Mouse (Mus musculus): ENCODE measurements around the gene Fam234a. TPM values are rescaled to one million over a fixed set of nuclear protein-coding genes. Genes with fewer than 3 reads are reported as not detected.
A peak's percentile ranks its signal among the peaks of the same experiment; 100 is the strongest.

Gene Fam234a
- polyA plus RNA-seq, 1 experiment from 2014 or later, result 31.2 TPM

- Histone ChIP-seq H3K27me3 (ENCODE audit: control insufficient read depth, insufficient read depth, low read length) (no peaks in the 10 kb centered on the region), H3K36me3 (replicated peaks; ENCODE audit: control insufficient read depth, insufficient read depth) (peaks cover 30% of the 10 kb centered on the region), H3K27ac (no peak overlapping the region), H3K9ac (no peak overlapping the region), H3K4me1 (replicated peaks; ENCODE audit: control insufficient read depth, insufficient read depth, low read length) (no peaks in the 10 kb centered on the region), H3K9me3 (ENCODE audit: control insufficient read depth, low read length) (no peaks in the 10 kb centered on the region), H3K4me2 (replicated peaks) (no peak overlapping the region), H3K4me3 (replicated peaks; ENCODE audit: low read length) (no peak overlapping the region)
- ATAC-seq (ENCODE audit: low FRiP score) (no peak), DNase-seq (ENCODE audit: low spot score) (no peak)
- WGBS, result 88% methylated on average over 11 of the region's 11 CpGs
Observed at GRCm38 (mm10) chr17:26212681-26213080, 31.4 kb downstream of the Fam234a start.

DNA sequence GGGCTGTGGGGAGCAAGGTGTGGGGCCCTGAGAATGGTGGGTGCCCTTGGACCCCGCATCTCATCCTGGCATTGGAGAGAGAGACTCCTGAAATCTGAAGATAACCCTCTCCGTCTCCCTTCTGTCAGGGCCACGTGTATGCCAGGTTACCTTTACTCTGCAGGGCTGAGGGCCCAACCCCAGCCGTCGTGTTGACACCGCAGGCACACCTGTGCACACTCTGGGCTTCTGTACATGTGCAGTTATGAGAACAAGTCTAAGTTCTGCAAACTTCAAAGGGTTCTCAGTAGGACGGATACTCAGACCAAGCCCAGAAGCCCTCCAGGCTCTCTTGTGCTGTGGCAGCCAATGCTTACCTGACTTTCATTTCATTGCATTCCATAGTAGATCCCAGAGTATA is 31.8 kb downstream of the Fam234a start:
- Histone ChIP-seq H3K36me3 (replicated peaks; ENCODE audit: control insufficient read depth, insufficient read depth) (peaks cover 28% of the 10 kb centered on the region), H3K27ac (no peak overlapping the region), H3K4me1 (replicated peaks; ENCODE audit: control insufficient read depth, insufficient read depth, low read length) (no peaks in the 10 kb centered on the region), H3K9me3 (ENCODE audit: control insufficient read depth, low read length) (no peaks in the 10 kb centered on the region), H3K9ac (no peak overlapping the region), H3K4me3 (replicated peaks; ENCODE audit: low read length) (no peak overlapping the region), H3K4me2 (replicated peaks) (no peak overlapping the region), H3K27me3 (ENCODE audit: control insufficient read depth, insufficient read depth, low read length) (no peaks in the 10 kb centered on the region)
- ATAC-seq (ENCODE audit: low FRiP score) (no peak), DNase-seq (ENCODE audit: low spot score) (no peak)
- 91% methylated on average over 7 of the region's 7 CpGs for WGBS

- 87% methylated on average over 12 of the region's 12 CpGs for WGBS
- peaks cover 5% of the 10 kb centered on the region for H3K4me1 ChIP-seq (replicated peaks; ENCODE audit: control insufficient read depth, insufficient read depth, low read length)
- H3K36me3 ChIP-seq (replicated peaks; ENCODE audit: control insufficient read depth, insufficient read depth), result no peaks in the 10 kb centered on the region
- DNase-seq (ENCODE audit: low spot score), result no peak
- H3K27ac ChIP-seq, result no peak within 1 kb of the TSS
- no peak within 1 kb of the TSS for H3K9ac ChIP-seq
- no peak for ATAC-seq (ENCODE audit: low FRiP score)
- H3K9me3 ChIP-seq (ENCODE audit: control insufficient read depth, low read length), result no peaks in the 10 kb centered on the region
- H3K27me3 ChIP-seq (ENCODE audit: control insufficient read depth, insufficient read depth, low read length), result peaks cover 20% of the 10 kb centered on the region
- no peak within 1 kb of the TSS for H3K4me2 ChIP-seq (replicated peaks)
- no peak within 1 kb of the TSS for H3K4me3 ChIP-seq (replicated peaks; ENCODE audit: low read length)
Observed at GRCm38 (mm10) chr17:26207686-26208085, 36.4 kb downstream of the Fam234a start, which contains the start of gene Arhgdig. Gene Arhgdig, minus strand, starts transcription at chr17:26207786.

DNA sequence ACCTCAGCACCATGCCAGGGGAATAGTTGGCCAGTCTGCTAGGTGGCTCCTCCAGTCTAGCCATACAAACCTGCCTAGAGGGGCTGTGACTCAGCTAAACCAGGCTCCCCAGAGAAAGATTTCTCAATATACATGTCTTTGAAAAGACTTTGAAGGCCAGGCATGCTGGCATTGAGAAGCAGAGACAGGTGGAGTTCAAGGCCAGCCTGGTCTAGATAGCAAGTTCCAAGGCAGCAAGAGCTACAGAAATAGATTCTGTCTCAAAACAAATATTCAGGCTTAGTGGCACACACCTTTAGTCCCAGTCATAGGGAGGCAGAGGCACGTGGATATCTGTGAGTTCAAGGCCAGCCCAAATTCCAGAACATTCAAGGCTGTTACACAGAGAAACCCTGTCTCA is 37.6 kb downstream of the Fam234a start:
- Histone ChIP-seq H3K4me1 (replicated peaks; ENCODE audit: control insufficient read depth, insufficient read depth, low read length) (peaks cover 8% of the 10 kb centered on the region), H3K36me3 (replicated peaks; ENCODE audit: control insufficient read depth, insufficient read depth) (no peaks in the 10 kb centered on the region), H3K4me2 (replicated peaks) (no peak overlapping the region), H3K9ac (no peak overlapping the region), H3K27me3 (ENCODE audit: control insufficient read depth, insufficient read depth, low read length) (peaks cover 33% of the 10 kb centered on the region), H3K27ac (no peak overlapping the region), H3K4me3 (replicated peaks; ENCODE audit: low read length) (no peak overlapping the region), H3K9me3 (ENCODE audit: control insufficient read depth, low read length) (no peaks in the 10 kb centered on the region)
- ATAC-seq (ENCODE audit: low FRiP score), result no peak
- 30% methylated on average over 1 of the region's 1 CpGs for WGBS
- DNase-seq (ENCODE audit: low spot score), result no peak

- ATAC-seq (ENCODE audit: low FRiP score) (no peak), DNase-seq (ENCODE audit: low spot score) (no peak)
- Histone ChIP-seq H3K27me3 (ENCODE audit: control insufficient read depth, insufficient read depth, low read length) (peaks cover 45% of the 10 kb centered on the region), H3K4me1 (replicated peaks; ENCODE audit: control insufficient read depth, insufficient read depth, low read length) (peaks cover 15% of the 10 kb centered on the region), H3K27ac (no peak overlapping the region), H3K9ac (no peak overlapping the region), H3K4me3 (replicated peaks; ENCODE audit: low read length) (no peak overlapping the region), H3K9me3 (ENCODE audit: control insufficient read depth, low read length) (no peaks in the 10 kb centered on the region), H3K36me3 (replicated peaks; ENCODE audit: control insufficient read depth, insufficient read depth) (no peaks in the 10 kb centered on the region), H3K4me2 (replicated peaks) (no peak overlapping the region)
- WGBS, result 22% methylated on average over 11 of the region's 11 CpGs
Observed at GRCm38 (mm10) chr17:26204766-26205165, 39.3 kb downstream of the Fam234a start.

GRCm38 (mm10) chr17:26203321-26203811 is 40.7 kb downstream of the Fam234a start:
- H3K36me3 ChIP-seq (replicated peaks; ENCODE audit: control insufficient read depth, insufficient read depth), result no peaks in the 10 kb centered on the region; the same call in 1 of the 2 replicates
- H3K9me3 ChIP-seq (ENCODE audit: control insufficient read depth, low read length), result no peaks in the 10 kb centered on the region
- peak overlapping the region; percentile 40 for H3K4me3 ChIP-seq (replicated peaks; ENCODE audit: low read length)
- peaks cover 15% of the 10 kb centered on the region for H3K4me1 ChIP-seq (replicated peaks; ENCODE audit: control insufficient read depth, insufficient read depth, low read length)
- whole genome bisulfite sequencing, result under 1% methylated on average over 30 of the region's 30 CpGs
- peaks cover 56% of the 10 kb centered on the region for H3K27me3 ChIP-seq (ENCODE audit: control insufficient read depth, insufficient read depth, low read length)
- no peak overlapping the region for H3K27ac ChIP-seq
- DNase-seq (ENCODE audit: low spot score), result peak; percentile 26
- H3K9ac ChIP-seq, result peak overlapping the region; percentile 37
- ATAC-seq (ENCODE audit: low FRiP score), result no peak
- H3K4me2 ChIP-seq (replicated peaks), result peak overlapping the region; percentile 53

DNA sequence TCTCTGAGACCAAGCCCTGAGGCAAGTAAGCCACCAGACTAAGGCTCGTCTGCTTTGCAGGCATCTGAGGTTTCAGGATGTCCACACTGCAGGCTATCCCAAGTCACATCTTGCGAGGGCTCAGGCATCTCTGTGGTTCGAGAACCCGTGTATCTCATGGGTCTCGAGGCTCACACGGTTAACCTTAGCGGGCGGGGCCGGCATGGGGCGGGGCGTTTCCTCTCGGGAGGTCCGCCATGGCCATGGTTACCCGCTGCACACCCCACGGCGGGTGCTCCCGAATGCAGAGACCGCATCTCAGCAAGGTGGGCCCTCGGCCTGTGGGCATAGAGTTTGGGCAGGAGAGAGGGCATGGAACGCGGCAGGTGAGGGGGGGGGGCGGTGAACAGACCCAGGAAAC is 41.3 kb downstream of the Fam234a start, which contains the start of gene Rgs11:
Rgs11 (plus strand) TSS at position 215 of the 400 bp plus-strand sequence.
- peaks cover 5% of the 10 kb centered on the region; the same call in 1 of the 2 replicates for H3K36me3 ChIP-seq (replicated peaks; ENCODE audit: control insufficient read depth, insufficient read depth)
- DNase-seq (ENCODE audit: low spot score) (no peak), ATAC-seq (ENCODE audit: low FRiP score) (0 out of 2 replicates have a peak, but pooled peaks have one; percentile 2)

DNA sequence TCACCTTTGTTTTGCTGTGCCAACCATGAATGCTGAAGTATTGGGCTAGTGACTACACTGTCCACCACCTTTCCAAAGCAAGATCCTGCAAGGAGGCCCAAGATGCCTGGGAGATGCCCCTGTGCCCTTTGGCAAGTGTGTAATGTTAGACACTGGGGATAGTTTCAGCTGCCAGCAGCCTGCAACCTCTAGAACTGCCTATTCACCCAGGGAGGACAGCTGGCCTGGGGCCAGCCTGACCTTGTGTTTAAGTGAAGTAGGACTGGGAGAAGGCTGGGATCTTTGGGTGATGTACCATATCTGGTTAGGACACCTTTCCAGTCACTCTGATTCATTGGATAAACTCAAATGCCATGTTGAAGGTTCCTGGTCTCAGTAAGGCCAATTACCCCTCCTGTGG is 42.0 kb downstream of the Fam234a start:
- Histone ChIP-seq H3K4me2 (replicated peaks) (no peak overlapping the region), H3K4me3 (replicated peaks; ENCODE audit: low read length) (no peak overlapping the region), H3K27me3 (ENCODE audit: control insufficient read depth, insufficient read depth, low read length) (peaks cover 56% of the 10 kb centered on the region), H3K9me3 (ENCODE audit: control insufficient read depth, low read length) (no peaks in the 10 kb centered on the region), H3K9ac (no peak overlapping the region), H3K36me3 (replicated peaks; ENCODE audit: control insufficient read depth, insufficient read depth) (peaks cover 12% of the 10 kb centered on the region), H3K27ac (no peak overlapping the region), H3K4me1 (replicated peaks; ENCODE audit: control insufficient read depth, insufficient read depth, low read length) (peaks cover 15% of the 10 kb centered on the region)
- no peak for ATAC-seq (ENCODE audit: low FRiP score)
- DNase-seq (ENCODE audit: low spot score), result no peak

More for the DNA sequence above, 41.3 kb downstream of the Fam234a start, which contains the start of gene Rgs11:
- no peaks in the 10 kb centered on the region for H3K9me3 ChIP-seq (ENCODE audit: control insufficient read depth, low read length)
- 2% methylated on average over 21 of the region's 22 CpGs for WGBS
- peak within 1 kb of the TSS; percentile 40 for H3K4me3 ChIP-seq (replicated peaks; ENCODE audit: low read length)
- H3K4me2 ChIP-seq (replicated peaks), result peak within 1 kb of the TSS; percentile 53
- H3K27me3 ChIP-seq (ENCODE audit: control insufficient read depth, insufficient read depth, low read length), result peaks cover 56% of the 10 kb centered on the region
- no peak within 1 kb of the TSS for H3K27ac ChIP-seq
- H3K9ac ChIP-seq, result peak within 1 kb of the TSS; percentile 37
- H3K4me1 ChIP-seq (replicated peaks; ENCODE audit: control insufficient read depth, insufficient read depth, low read length), result peaks cover 15% of the 10 kb centered on the region

- peak overlapping the region; percentile 96 for H3K4me2 ChIP-seq (replicated peaks)
- H3K9me3 ChIP-seq (ENCODE audit: control insufficient read depth, low read length), result no peaks in the 10 kb centered on the region
- peak overlapping the region; percentile 64 for H3K4me3 ChIP-seq (replicated peaks; ENCODE audit: low read length)
- H3K36me3 ChIP-seq (replicated peaks; ENCODE audit: control insufficient read depth, insufficient read depth), result peaks cover 21% of the 10 kb centered on the region
- peaks cover 15% of the 10 kb centered on the region for H3K4me1 ChIP-seq (replicated peaks; ENCODE audit: control insufficient read depth, insufficient read depth, low read length)
- ATAC-seq (ENCODE audit: low FRiP score), result peak; percentile 63
- peak; percentile 32 for DNase-seq (ENCODE audit: low spot score)
- peak overlapping the region; percentile 80 for H3K9ac ChIP-seq
- H3K27ac ChIP-seq, result no peak overlapping the region
- H3K27me3 ChIP-seq (ENCODE audit: control insufficient read depth, insufficient read depth, low read length), result peaks cover 56% of the 10 kb centered on the region
- WGBS, result under 1% methylated on average over 64 of the region's 92 CpGs
Observed at GRCm38 (mm10) chr17:26200831-26201705, 43.0 kb downstream of the Fam234a start.

All from hindbrain, embryonic 14.5 days (tissue).